Mouse (Mus musculus): ENCODE results near the gene Magi3. TPM values are rescaled to one million over a fixed set of nuclear protein-coding genes. Genes with fewer than 3 reads are reported as not detected.

Magi3 gene
- 8.6 and 10.1 TPM in 2 replicates for polyA plus RNA-seq (2015; fragmentation: Nextera tagmentation; extraction: Ambion mirVana)

DNA sequence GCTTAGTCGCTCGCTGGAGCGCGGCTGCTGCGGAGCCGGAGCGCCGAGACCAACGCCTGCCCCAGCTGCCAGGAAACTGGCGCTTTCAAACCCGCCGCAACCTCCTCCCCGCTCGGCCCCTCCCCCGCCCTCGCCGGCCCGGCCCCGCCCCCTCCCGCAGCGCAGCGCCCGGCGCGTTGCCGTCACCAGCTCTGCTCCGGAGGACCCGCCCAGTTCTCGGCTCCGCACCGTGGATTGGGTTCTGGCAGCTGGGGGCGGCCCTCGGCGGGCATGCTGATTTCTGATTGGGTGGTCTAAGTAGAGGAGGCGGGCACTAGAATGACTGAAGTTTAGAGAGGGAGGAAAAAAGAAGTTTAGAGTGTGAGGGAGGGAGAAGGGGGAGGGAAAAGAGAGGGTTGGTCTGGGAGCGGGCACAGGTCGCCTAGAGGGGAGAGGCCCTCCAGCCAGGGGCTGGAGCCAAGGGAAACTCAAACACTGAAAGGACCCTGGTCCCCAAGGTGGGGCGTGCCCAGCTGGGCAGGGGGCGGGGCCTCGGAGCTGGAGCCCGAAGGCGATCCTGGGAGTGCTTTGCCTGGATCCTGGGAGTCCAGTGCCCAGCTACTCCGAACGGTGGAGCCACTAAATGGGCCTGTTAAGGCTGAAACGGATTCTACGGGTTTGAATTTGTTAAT lies at the start of gene Magi3:
Gene Magi3 (minus strand): TSS at position 80 of the 671 bp plus-strand sequence.
- H3K36me3 ChIP-seq, result no peaks in the 10 kb centered on the region
- peak within 1 kb of the TSS; percentile 92 for H3K4me3 ChIP-seq
- H3K4me1 ChIP-seq, result peaks cover 18% of the 10 kb centered on the region
- peak within 1 kb of the TSS; percentile 98 for H3K27ac ChIP-seq
- no peaks in the 10 kb centered on the region for H3K27me3 ChIP-seq
- H3K9ac ChIP-seq, result peak within 1 kb of the TSS; percentile 85
- ATAC-seq (ENCODE audit: borderline replicate concordance, extremely low read depth, low FRiP score, low TSS enrichment), result peak; percentile 100
- H3K9me3 ChIP-seq, result no peaks in the 10 kb centered on the region
- under 1% methylated on average over 45 of the region's 46 CpGs for WGBS
- peak within 1 kb of the TSS; percentile 88 for H3K4me2 ChIP-seq

- H3K27ac ChIP-seq, result no peak overlapping the region
- 75% methylated on average over 6 of the region's 6 CpGs for WGBS
- no peak overlapping the region for H3K4me2 ChIP-seq
- H3K27me3 ChIP-seq, result no peaks in the 10 kb centered on the region
- H3K36me3 ChIP-seq, result no peaks in the 10 kb centered on the region
- H3K4me3 ChIP-seq, result no peak overlapping the region
- no peak overlapping the region for H3K9ac ChIP-seq
- H3K4me1 ChIP-seq, result no peaks in the 10 kb centered on the region
- no peak for ATAC-seq (ENCODE audit: borderline replicate concordance, extremely low read depth, low FRiP score, low TSS enrichment)
- no peaks in the 10 kb centered on the region for H3K9me3 ChIP-seq
These were observed 44.5 kb upstream of the Magi3 start for GRCm38 (mm10) chr3:104264530-104265145.

- Histone ChIP-seq H3K9me3 (no peaks in the 10 kb centered on the region), H3K4me2 (no peak overlapping the region), H3K4me1 (no peaks in the 10 kb centered on the region), H3K4me3 (no peak overlapping the region), H3K27me3 (no peaks in the 10 kb centered on the region), H3K27ac (no peak overlapping the region), H3K9ac (no peak overlapping the region), H3K36me3 (no peaks in the 10 kb centered on the region)
- WGBS, result 68% methylated on average over 5 of the region's 5 CpGs
- no peak for ATAC-seq (ENCODE audit: borderline replicate concordance, extremely low read depth, low FRiP score, low TSS enrichment)
These were observed 40.0 kb upstream of the Magi3 start for GRCm38 (mm10) chr3:104260221-104260620.

GRCm38 (mm10) chr3:104259168-104259567 lies 39.0 kb upstream of the Magi3 start:
- no peaks in the 10 kb centered on the region for H3K27me3 ChIP-seq
- no peak for ATAC-seq (ENCODE audit: borderline replicate concordance, extremely low read depth, low FRiP score, low TSS enrichment)
- H3K9ac ChIP-seq, result no peak overlapping the region
- H3K4me3 ChIP-seq, result no peak overlapping the region
- H3K4me2 ChIP-seq, result no peak overlapping the region
- no peaks in the 10 kb centered on the region for H3K36me3 ChIP-seq
- no peaks in the 10 kb centered on the region for H3K9me3 ChIP-seq
- H3K27ac ChIP-seq, result no peak overlapping the region
- H3K4me1 ChIP-seq, result no peaks in the 10 kb centered on the region
- 69% methylated on average over 4 of the region's 4 CpGs for WGBS

GRCm38 (mm10) chr3:104257041-104257440 lies 36.9 kb upstream of the Magi3 start:
- Histone ChIP-seq H3K9me3 (no peaks in the 10 kb centered on the region), H3K36me3 (no peaks in the 10 kb centered on the region), H3K4me3 (no peak overlapping the region), H3K27me3 (no peaks in the 10 kb centered on the region), H3K27ac (no peak overlapping the region), H3K4me1 (no peaks in the 10 kb centered on the region), H3K4me2 (no peak overlapping the region), H3K9ac (no peak overlapping the region)
- no peak for ATAC-seq (ENCODE audit: borderline replicate concordance, extremely low read depth, low FRiP score, low TSS enrichment)
- 38% methylated on average over 3 of the region's 3 CpGs for WGBS

GRCm38 (mm10) chr3:104253760-104254159 lies 33.6 kb upstream of the Magi3 start:
- Histone ChIP-seq H3K4me3 (no peak overlapping the region), H3K9me3 (no peaks in the 10 kb centered on the region), H3K4me2 (no peak overlapping the region), H3K4me1 (no peaks in the 10 kb centered on the region), H3K36me3 (no peaks in the 10 kb centered on the region), H3K27ac (no peak overlapping the region), H3K27me3 (no peaks in the 10 kb centered on the region), H3K9ac (no peak overlapping the region)
- no peak for ATAC-seq (ENCODE audit: borderline replicate concordance, extremely low read depth, low FRiP score, low TSS enrichment)
- WGBS, result 53% methylated on average over 3 of the region's 3 CpGs

DNA sequence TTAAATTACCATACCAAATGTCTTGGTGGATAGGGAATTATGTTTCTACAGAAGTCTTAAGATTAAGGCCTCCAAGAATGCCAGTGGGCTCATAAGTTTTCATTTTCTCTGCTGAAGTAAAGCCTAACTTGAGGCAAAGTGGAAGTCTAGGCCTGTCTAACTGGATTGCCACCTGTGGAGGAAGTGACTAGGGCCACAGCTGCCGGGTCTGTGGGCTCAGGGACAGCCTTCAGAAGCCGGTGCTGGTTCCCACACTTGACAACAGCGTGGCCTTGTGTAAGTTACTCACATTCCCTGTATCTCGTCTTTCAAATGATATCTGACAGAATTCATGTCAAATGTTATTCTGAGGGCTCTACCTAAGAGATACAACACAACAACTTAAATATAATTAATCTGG lies 27.7 kb upstream of the Magi3 start:
- no peak overlapping the region for H3K4me2 ChIP-seq
- H3K9me3 ChIP-seq, result no peaks in the 10 kb centered on the region
- no peak for ATAC-seq (ENCODE audit: borderline replicate concordance, extremely low read depth, low FRiP score, low TSS enrichment)
- no peak overlapping the region for H3K9ac ChIP-seq
- no peaks in the 10 kb centered on the region for H3K4me1 ChIP-seq
- no peak overlapping the region for H3K4me3 ChIP-seq
- no peaks in the 10 kb centered on the region for H3K36me3 ChIP-seq
- no peaks in the 10 kb centered on the region for H3K27me3 ChIP-seq
- WGBS, result 52% methylated on average over 4 of the region's 4 CpGs
- H3K27ac ChIP-seq, result no peak overlapping the region

DNA sequence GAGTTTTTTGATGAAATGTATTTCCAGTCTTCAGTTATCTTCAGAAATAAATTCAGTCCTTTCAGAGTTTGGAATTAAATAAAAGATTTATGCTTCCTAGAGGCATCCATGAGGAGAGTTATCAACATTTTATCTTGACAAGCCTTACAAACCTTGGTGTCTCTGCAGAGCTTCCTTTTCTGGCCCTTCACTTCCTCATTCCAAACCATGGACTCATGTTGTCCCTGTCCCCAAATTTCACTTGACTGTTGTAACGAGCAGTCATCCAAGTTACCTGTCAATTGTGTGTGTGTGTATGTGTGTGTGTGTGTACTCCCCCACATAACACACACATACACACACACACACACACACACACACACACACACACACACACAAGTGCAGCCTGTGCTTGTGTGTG lies 26.9 kb upstream of the Magi3 start:
- Histone ChIP-seq H3K4me2 (no peak overlapping the region), H3K36me3 (no peaks in the 10 kb centered on the region), H3K4me1 (no peaks in the 10 kb centered on the region), H3K27me3 (no peaks in the 10 kb centered on the region), H3K27ac (no peak overlapping the region), H3K9ac (no peak overlapping the region), H3K4me3 (no peak overlapping the region), H3K9me3 (no peaks in the 10 kb centered on the region)
- no peak for ATAC-seq (ENCODE audit: borderline replicate concordance, extremely low read depth, low FRiP score, low TSS enrichment)
- 60% methylated on average over 1 of the region's 1 CpGs for WGBS

- Histone ChIP-seq H3K9ac (no peak overlapping the region), H3K4me3 (no peak overlapping the region), H3K36me3 (no peaks in the 10 kb centered on the region), H3K9me3 (no peaks in the 10 kb centered on the region), H3K4me1 (no peaks in the 10 kb centered on the region), H3K4me2 (no peak overlapping the region), H3K27me3 (no peaks in the 10 kb centered on the region), H3K27ac (no peak overlapping the region)
- 62% methylated on average over 8 of the region's 8 CpGs for WGBS
- no peak for ATAC-seq (ENCODE audit: borderline replicate concordance, extremely low read depth, low FRiP score, low TSS enrichment)
These were observed 24.2 kb upstream of the Magi3 start for GRCm38 (mm10) chr3:104244373-104244772.

- Histone ChIP-seq H3K9me3 (no peaks in the 10 kb centered on the region), H3K4me1 (no peaks in the 10 kb centered on the region), H3K27ac (no peak overlapping the region), H3K27me3 (no peaks in the 10 kb centered on the region), H3K4me3 (no peak overlapping the region), H3K4me2 (no peak overlapping the region), H3K9ac (no peak overlapping the region), H3K36me3 (no peaks in the 10 kb centered on the region)
- no peak for ATAC-seq (ENCODE audit: borderline replicate concordance, extremely low read depth, low FRiP score, low TSS enrichment)
- 85% methylated on average over 6 of the region's 6 CpGs for WGBS
These were observed 23.8 kb upstream of the Magi3 start for GRCm38 (mm10) chr3:104243972-104244371.

DNA sequence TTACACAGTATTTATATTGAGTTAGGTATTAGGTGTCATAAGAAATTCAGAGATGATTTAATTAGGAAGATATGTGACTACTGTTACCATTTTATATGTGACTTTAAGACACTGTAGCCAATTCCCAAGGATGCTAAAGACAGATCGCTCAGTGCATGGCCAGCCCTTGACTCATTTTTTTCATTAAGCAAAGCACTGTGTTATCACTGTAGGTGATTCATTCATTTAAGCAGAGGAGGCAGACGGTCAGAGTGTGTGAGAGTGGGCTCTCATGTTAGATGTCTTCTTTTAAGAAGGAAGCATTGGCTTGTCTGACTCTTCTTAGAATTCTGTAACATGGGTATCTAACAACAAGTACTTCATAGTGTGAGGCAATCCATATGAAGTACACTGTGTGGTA lies 19.6 kb upstream of the Magi3 start:
- Histone ChIP-seq H3K4me3 (no peak overlapping the region), H3K36me3 (no peaks in the 10 kb centered on the region), H3K4me1 (peaks cover 5% of the 10 kb centered on the region; the same call in 1 of the 2 replicates), H3K27ac (no peak overlapping the region), H3K4me2 (no peak overlapping the region), H3K9ac (no peak overlapping the region), H3K27me3 (no peaks in the 10 kb centered on the region), H3K9me3 (no peaks in the 10 kb centered on the region)
- WGBS, result 81% methylated on average over 2 of the region's 2 CpGs
- ATAC-seq (ENCODE audit: borderline replicate concordance, extremely low read depth, low FRiP score, low TSS enrichment), result no peak

DNA sequence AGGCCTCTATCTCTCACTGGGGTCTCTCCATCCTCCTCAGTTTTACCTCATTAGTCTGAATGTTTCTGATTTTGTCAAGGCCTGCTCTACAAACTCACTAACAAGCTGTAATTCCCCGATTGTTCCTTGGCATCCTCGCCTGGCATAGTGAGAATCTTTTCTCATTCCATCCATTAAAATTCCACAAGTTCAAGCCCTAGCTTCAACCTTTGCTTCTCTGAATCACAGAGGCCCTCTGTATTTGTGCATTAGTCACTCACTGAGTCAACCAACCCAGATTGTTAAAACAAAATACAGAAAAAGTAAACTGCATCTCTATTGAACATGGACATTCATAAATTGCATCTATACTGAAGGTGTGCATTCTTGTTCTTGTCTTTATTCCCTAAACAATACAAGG lies 19.2 kb upstream of the Magi3 start:
- no peaks in the 10 kb centered on the region for H3K9me3 ChIP-seq
- H3K36me3 ChIP-seq, result no peaks in the 10 kb centered on the region
- H3K4me3 ChIP-seq, result no peak overlapping the region
- H3K27me3 ChIP-seq, result no peaks in the 10 kb centered on the region
- 85% methylated on average over 2 of the region's 2 CpGs for WGBS
- H3K4me2 ChIP-seq, result no peak overlapping the region
- no peak overlapping the region for H3K27ac ChIP-seq
- H3K4me1 ChIP-seq, result peaks cover 5% of the 10 kb centered on the region; the same call in 1 of the 2 replicates
- H3K9ac ChIP-seq, result no peak overlapping the region
- no peak for ATAC-seq (ENCODE audit: borderline replicate concordance, extremely low read depth, low FRiP score, low TSS enrichment)

All from lung, embryonic 15.5 days (tissue).